Mouse (Mus musculus) CD8-positive naive resting alpha-beta T cell, adult 57 days (primary cell): Measurements from ENCODE around the gene Smok2a. TPM values are rescaled to one million over a fixed set of nuclear protein-coding genes. Genes with fewer than 3 reads are reported as not detected.

Experiments used
- total RNA-seq: library from RNA; stranded (reverse); gene quantifications from one replicate; pipeline ENCODE4 v1.2.4, GENCODE M21; 2023

The Smok2a gene
- not detected for total RNA-seq

DNA sequence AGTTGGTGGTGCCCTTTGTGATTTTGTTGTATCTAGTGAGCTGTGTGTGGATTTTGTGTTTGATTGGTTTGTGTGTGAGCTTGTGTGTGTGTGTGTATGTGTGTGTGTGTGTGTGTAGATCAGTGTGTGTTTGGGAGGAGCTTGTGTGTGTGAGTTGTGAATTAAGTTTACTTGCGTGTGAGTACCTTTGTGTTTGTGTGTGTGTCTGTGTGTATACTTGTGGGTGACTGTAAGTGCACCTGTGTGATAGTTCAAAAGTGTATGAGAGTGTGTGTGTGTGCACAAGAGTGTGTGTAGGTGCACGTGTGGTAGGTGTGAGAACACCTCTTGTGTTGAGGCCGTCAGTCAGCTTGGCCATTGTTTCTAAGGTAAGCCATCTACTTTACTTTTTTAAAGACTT lies at the start of gene Smok2a:
Gene Smok2a (plus strand): TSS at position 301 of the 400 bp plus-strand sequence.

DNA sequence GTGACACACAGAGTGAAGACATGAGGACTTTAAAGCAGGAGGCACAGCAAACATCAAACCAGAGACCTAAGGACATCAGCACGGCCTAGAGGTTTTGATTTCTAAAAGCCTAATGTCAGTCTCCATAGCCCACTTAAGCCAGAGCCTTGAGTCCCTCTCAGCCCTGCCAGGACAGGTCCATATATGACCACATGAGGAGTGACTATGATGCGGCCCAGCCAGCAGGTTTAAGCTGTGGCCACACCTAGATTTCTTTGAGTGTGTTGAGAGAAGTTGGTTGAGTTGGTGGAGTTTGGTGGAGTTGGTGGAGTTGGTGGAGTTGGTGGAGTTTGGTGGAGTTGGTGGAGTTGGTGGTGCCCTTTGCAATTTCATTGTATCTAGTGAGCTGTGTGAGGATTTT lies 9.0 kb downstream of the Smok2a start, which contains the start of gene Smok2b:
Gene Smok2b (plus strand): TSS at position 301 of the 400 bp plus-strand sequence.

Other genes with a start within 250 kb of the Smok2a start
- gene Wtap, start 227.0 kb upstream of the Smok2a start, total RNA-seq, result 85.8 TPM
- 55.1 TPM for gene Sod2, start 214.3 kb upstream of the Smok2a start, total RNA-seq
- gene Gpr31b, start 168.9 kb upstream of the Smok2a start, total RNA-seq, result 0.52 TPM
- gene Tcp10b, start 160.1 kb upstream of the Smok2a start, total RNA-seq, result not detected
- gene Unc93a, start 89.4 kb upstream of the Smok2a start, total RNA-seq, result not detected
- not detected for gene Smok2b, start 9.1 kb downstream of the Smok2a start, total RNA-seq
- not detected for gene Tcp10c, start 133.4 kb downstream of the Smok2a start, total RNA-seq